Mouse (Mus musculus) myocyte (in vitro differentiated cells): ENCODE measurements around the gene Gm45753. TPM values are rescaled to one million over a fixed set of nuclear protein-coding genes. Genes with fewer than 3 reads are reported as not detected.

Source experiments
- H3K27me3 ChIP-seq: one replicate; pipeline ENCODE4 v1.6.1; 2011; ENCODE audit not compliant: control insufficient read depth, insufficient read depth, insufficient read length
- H3K36me3 ChIP-seq: one replicate; pipeline ENCODE4 v1.6.1; 2011; ENCODE audit not compliant: control insufficient read depth, insufficient read depth
- H3K4me2 ChIP-seq: one replicate; pipeline ENCODE4 v1.6.1; 2011; ENCODE audit warnings: low read depth, control low read depth
- H3K4me3 ChIP-seq: one replicate; pipeline ENCODE4 v1.5.1; 2011; ENCODE audit warnings: mild to moderate bottlenecking, control low read depth, moderate library complexity
- H3K79me2 ChIP-seq: one replicate; pipeline ENCODE4 v1.6.1; 2011; ENCODE audit not compliant: control insufficient read depth, insufficient read depth
- H3ac ChIP-seq: one replicate; pipeline ENCODE4 v1.6.1; 2011; ENCODE audit not compliant: control insufficient read depth, insufficient read length
- CEBPB ChIP-seq: IDR thresholded peaks from 2 replicates; pipeline ENCODE4 v1.6.1; 2011; ENCODE audit warnings: mild to moderate bottlenecking, moderate library complexity; ENCODE audit not compliant: poor library complexity, insufficient read depth, severe bottlenecking
- E2F4 ChIP-seq: IDR thresholded peaks from one replicate; pipeline ENCODE4 v1.6.1; 2011; ENCODE audit warnings: mild to moderate bottlenecking, control low read depth, moderate library complexity; ENCODE audit not compliant: insufficient read depth
- MAX ChIP-seq: IDR thresholded peaks from one replicate; pipeline ENCODE4 v1.6.1; 2011; ENCODE audit warnings: low read depth, mild to moderate bottlenecking, control low read depth
- MYOD1 ChIP-seq, 3 experiments: IDR thresholded peaks; one replicate each; pipeline ENCODE4 v1.6.1; 2011; ENCODE audit warnings: control low read depth in 2 of 3, low read depth in 2 of 3, mild to moderate bottlenecking in 2 of 3, moderate library complexity in 1 of 3; ENCODE audit not compliant: insufficient read length in 2 of 3, control insufficient read depth in 1 of 3
- MYOG ChIP-seq, 3 experiments: IDR thresholded peaks; one replicate each; pipeline ENCODE4 v1.6.1; 2011; ENCODE audit warnings: control low read depth in 2 of 3, low read depth in 2 of 3, mild to moderate bottlenecking in 2 of 3; ENCODE audit not compliant: insufficient read length in 2 of 3, control insufficient read depth in 1 of 3, insufficient read depth in 1 of 3
- POLR2A ChIP-seq: IDR thresholded peaks from one replicate; pipeline ENCODE4 v1.6.1; 2011; ENCODE audit warnings: low read depth, mild to moderate bottlenecking, control low read depth, moderate library complexity; ENCODE audit not compliant: insufficient read length
- POLR2AphosphoS2 ChIP-seq: IDR thresholded peaks from one replicate; pipeline ENCODE4 v1.6.1; 2011; ENCODE audit warnings: low read depth, control low read depth; ENCODE audit not compliant: insufficient read length
- REST ChIP-seq: IDR thresholded peaks from one replicate; pipeline ENCODE4 v1.6.1; 2011; ENCODE audit warnings: mild to moderate bottlenecking, control low read depth, moderate library complexity; ENCODE audit not compliant: insufficient read depth, insufficient read length
- SRF ChIP-seq: IDR thresholded peaks from one replicate; pipeline ENCODE4 v1.6.1; 2011; ENCODE audit warnings: low read depth; ENCODE audit not compliant: control insufficient read depth, insufficient read length
- TCF12 ChIP-seq: IDR thresholded peaks from one replicate; pipeline ENCODE4 v1.6.1; 2011; ENCODE audit warnings: mild to moderate bottlenecking, control low read depth; ENCODE audit not compliant: poor library complexity, insufficient read depth, severe bottlenecking
- TCF3 ChIP-seq: IDR thresholded peaks from one replicate; pipeline ENCODE4 v1.6.1; 2011; ENCODE audit warnings: low read depth, control low read depth; ENCODE audit not compliant: insufficient read length
- USF1 ChIP-seq: IDR thresholded peaks from one replicate; pipeline ENCODE4 v1.6.1; 2011; ENCODE audit warnings: low read depth, mild to moderate bottlenecking, control low read depth, moderate library complexity
- polyA plus RNA-seq: library from polyadenylated mRNA; unstranded; fragments of >200 nt; fragmentation: generic; extraction: Trizol; gene quantifications from one replicate; pipeline ENCODE4 v1.2.1, GENCODE M21; 2012; ENCODE audit warnings: missing spikeins

Gm45753 gene
- polyA plus RNA-seq, 1 experiment, result not detected

DNA sequence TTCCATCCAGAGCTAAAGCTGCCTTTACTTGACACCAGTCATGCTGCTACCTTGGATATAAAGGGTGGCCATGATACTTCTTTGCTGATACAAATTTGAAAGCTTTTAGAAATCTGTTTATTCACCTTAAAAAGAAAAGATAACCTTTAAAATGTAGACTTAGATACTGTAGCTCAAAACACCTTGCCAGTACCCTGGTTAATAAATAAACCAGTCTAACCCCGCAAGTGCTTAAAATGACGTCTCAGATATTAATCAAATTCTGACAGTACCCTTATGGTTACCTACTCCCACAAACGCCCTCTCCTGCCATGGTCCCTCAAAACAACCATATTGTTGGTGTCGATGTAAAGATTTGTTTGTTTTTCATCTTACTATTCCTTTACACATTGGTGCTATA, 15.9 kb upstream of the Gm45753 start:
- TF ChIP-seq MYOD1 (IDR thresholded peaks at IDR 0.05; ENCODE audit: control insufficient read depth in 1 of 3, insufficient read length in 2 of 3, low read depth in 2 of 3), result no peak
- no peak for TF ChIP-seq MAX
- no peak for TF ChIP-seq SRF
- TF ChIP-seq TCF3, result no peak
- Histone ChIP-seq H3K36me3 (no peaks in the 10 kb centered on the region), H3K4me2 (no peak overlapping the region), H3K79me2 (no peaks in the 10 kb centered on the region), H3K4me3 (no peak overlapping the region), H3K27me3 (no peaks in the 10 kb centered on the region), H3ac (no peak overlapping the region)

- H3K27me3 ChIP-seq, result no peaks in the 10 kb centered on the region
These were observed 13.1 kb upstream of the Gm45753 start for GRCm38 (mm10) chr8:45321365-45321764.

GRCm38 (mm10) chr8:45320930-45321329, 12.7 kb upstream of the Gm45753 start:
- Histone ChIP-seq H3K4me2 (no peak overlapping the region), H3K27me3 (no peaks in the 10 kb centered on the region), H3K79me2 (no peaks in the 10 kb centered on the region), H3ac (no peak overlapping the region), H3K36me3 (no peaks in the 10 kb centered on the region), H3K4me3 (no peak overlapping the region)
- no peak for TF ChIP-seq POLR2A

More at GRCm38 (mm10) chr8:45321365-45321764, 13.1 kb upstream of the Gm45753 start:
- H3K36me3 ChIP-seq, result no peaks in the 10 kb centered on the region
- TF ChIP-seq E2F4 (no peak), USF1 (no peak), POLR2A (no peak), MAX (no peak), MYOG (IDR thresholded peaks at IDR 0.05; ENCODE audit: control insufficient read depth in 1 of 3, insufficient read depth in 1 of 3, insufficient read length in 2 of 3, low read depth in 2 of 3) (no peak), TCF12 (no peak), REST (no peak), MYOD1 (IDR thresholded peaks at IDR 0.05; ENCODE audit: control insufficient read depth in 1 of 3, insufficient read length in 2 of 3, low read depth in 2 of 3) (no peak), POLR2AphosphoS2 (no peak), SRF (no peak), TCF3 (no peak), CEBPB (no peak)
- H3K4me3 ChIP-seq, result no peak overlapping the region
- H3K79me2 ChIP-seq, result no peaks in the 10 kb centered on the region
- H3ac ChIP-seq, result no peak overlapping the region
- H3K4me2 ChIP-seq, result no peak overlapping the region

- TF ChIP-seq TCF12 (no peak), REST (no peak), USF1 (no peak)
- Histone ChIP-seq H3K4me3 (no peak overlapping the region), H3K27me3 (no peaks in the 10 kb centered on the region), H3K79me2 (no peaks in the 10 kb centered on the region), H3K4me2 (no peak overlapping the region), H3K36me3 (no peaks in the 10 kb centered on the region), H3ac (no peak overlapping the region)
These were observed 2.7 kb upstream of the Gm45753 start for GRCm38 (mm10) chr8:45310967-45311366.

- H3K36me3 ChIP-seq, result no peaks in the 10 kb centered on the region
- H3K27me3 ChIP-seq, result no peaks in the 10 kb centered on the region
- TF ChIP-seq TCF12, result no peak
- no peaks in the 10 kb centered on the region for H3K79me2 ChIP-seq
- H3ac ChIP-seq, result no peak overlapping the region
- no peak overlapping the region for H3K4me3 ChIP-seq
- H3K4me2 ChIP-seq, result no peak overlapping the region
These were observed 2.8 kb downstream of the Gm45753 start for GRCm38 (mm10) chr8:45305479-45305878.

DNA sequence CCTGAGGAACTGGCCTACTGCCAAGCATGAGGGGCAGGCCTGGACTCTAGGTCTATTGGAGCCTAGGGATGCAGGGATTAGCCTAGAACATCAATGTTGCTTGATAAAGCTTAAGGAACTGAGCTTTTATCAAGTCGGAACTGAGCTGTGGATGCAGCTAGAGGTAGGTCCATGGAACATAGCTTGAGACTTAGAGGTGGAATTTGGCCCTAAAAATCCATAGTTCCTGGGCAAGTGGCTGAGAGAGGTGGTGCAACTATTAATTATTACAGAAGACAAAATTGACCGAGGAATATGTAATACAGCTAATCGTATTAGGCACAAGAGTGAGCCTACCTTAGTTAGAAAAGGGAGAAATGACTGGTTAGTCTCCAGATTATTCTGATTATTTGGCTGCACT, 3.9 kb downstream of the Gm45753 start:
- TF ChIP-seq SRF (no peak), MYOD1 (IDR thresholded peaks at IDR 0.05; ENCODE audit: control insufficient read depth in 1 of 3, insufficient read length in 2 of 3, low read depth in 2 of 3) (no peak), TCF12 (no peak), E2F4 (no peak)
- no peak overlapping the region for H3K4me2 ChIP-seq
- no peaks in the 10 kb centered on the region for H3K27me3 ChIP-seq
- H3K79me2 ChIP-seq, result no peaks in the 10 kb centered on the region
- no peak overlapping the region for H3K4me3 ChIP-seq
- H3K36me3 ChIP-seq, result no peaks in the 10 kb centered on the region
- no peak overlapping the region for H3ac ChIP-seq
